14 mouse cellular contexts compared by ENCODE assay signal in the genomic region with DNA sequence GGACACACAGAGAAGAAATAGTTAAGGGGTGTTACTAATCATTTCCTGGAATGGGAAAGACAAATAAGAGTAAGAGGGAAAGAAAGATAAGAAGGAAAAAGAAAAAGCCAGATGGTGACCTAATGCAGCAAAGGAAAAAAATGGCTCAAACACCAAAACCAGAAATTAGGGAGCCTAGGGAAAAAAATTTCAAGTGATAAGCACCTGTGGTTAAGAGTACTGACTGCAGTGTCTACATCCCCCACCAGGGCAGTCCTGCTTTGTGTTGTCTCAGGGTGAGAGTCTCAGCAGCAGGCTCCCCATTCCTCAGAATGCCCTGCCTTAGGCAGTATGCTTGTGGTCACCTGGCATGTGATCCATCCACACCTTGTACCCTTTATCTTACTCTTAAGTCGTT.
DNase-seq lines count a peak whose midpoint lies in the region; ATAC-seq and TF ChIP-seq lines count a peak whose summit lies in the region.
"Had no signal": no experiment of that assay in that cellular context is flagged by ENCODE, and none has a peak within 500 bp of the region (broad histone marks: within the 10 kb centered on the region; RNA-seq: fewer than 3 reads in every experiment).

No protein-coding gene starts in this region.

- ATAC-seq in granulocyte monocyte progenitor cell, adult 5-6 weeks (replicated peaks; ENCODE audit: poor library complexity, severe bottlenecking), result 0 out of 2 replicates have a peak, but pooled peaks have one; percentile 16
- ATAC-seq in stomach, postnatal 0 days (ENCODE audit: low FRiP score, low TSS enrichment), result peak; percentile 92
- ATAC-seq: forebrain, embryonic 13.5 days; hindbrain, embryonic 16.5 days; midbrain, embryonic 15.5 days had no signal

- H3K27me3 ChIP-seq in stomach, postnatal 0 days (ENCODE audit: control insufficient read depth, insufficient read depth, low read length), result no peaks in the 10 kb centered on the region
- H3K27me3 ChIP-seq: embryonic facial prominence, embryonic 15.5 days; forebrain, embryonic 13.5 days; midbrain, embryonic 15.5 days had no signal

- H3K27ac ChIP-seq in layer of hippocampus, adult 2 months, result peak overlapping the region; percentile 6; the same call in 1 of the 2 replicates
- 0 out of 2 replicates have a peak overlapping the region, but pooled peaks have one; percentile 40 for H3K27ac ChIP-seq in stomach, postnatal 0 days (replicated peaks)
- H3K27ac ChIP-seq: embryonic facial prominence, embryonic 15.5 days; forebrain, embryonic 13.5 days; midbrain, embryonic 15.5 days had no signal

- no peak for TF ChIP-seq EP300 in stomach, postnatal 0 days (optimal IDR thresholded peaks at IDR 0.05)

- no peaks in the 10 kb centered on the region for H3K36me3 ChIP-seq in stomach, postnatal 0 days (ENCODE audit: control insufficient read depth, insufficient read depth, low read length)
- H3K36me3 ChIP-seq: embryonic facial prominence, embryonic 15.5 days; midbrain, embryonic 15.5 days had no signal

- TF ChIP-seq CTCF in layer of hippocampus, adult 2 months (conservative IDR thresholded peaks at IDR 0.05), result peak; percentile 47
- no peak; the same call in 1 of the 2 replicates for TF ChIP-seq CTCF in stomach, postnatal 0 days (IDR thresholded peaks at IDR 0.05; ENCODE audit: low read depth)

- DNase-seq in layer of hippocampus, adult 2 months (ENCODE audit: low spot score in 2 of 2), result no peak
- no peak for DNase-seq in layer of hippocampus, postnatal 14 days (ENCODE audit: low spot score in 2 of 2)
- peak; percentile 7 for DNase-seq in thymus, postnatal 0 days (ENCODE audit: low spot score)
- DNase-seq in thymus, postnatal 36 days, result no peak
- peak; percentile 64 for DNase-seq in stomach, postnatal 0 days (ENCODE audit: low spot score)
- DNase-seq in testis, postnatal 10 days (ENCODE audit: low spot score), result no peak
- DNase-seq in kidney, postnatal 4 days, result no peak
- DNase-seq: gastrocnemius, postnatal 10 days; lung, adult 18-20 months had no signal

- H3K9me3 ChIP-seq in stomach, postnatal 0 days (ENCODE audit: control insufficient read depth, low read length), result no peaks in the 10 kb centered on the region
- H3K9me3 ChIP-seq: embryonic facial prominence, embryonic 15.5 days; forebrain, embryonic 13.5 days; midbrain, embryonic 15.5 days had no signal

- no peak overlapping the region for H3K4me2 ChIP-seq in stomach, postnatal 0 days (replicated peaks; ENCODE audit: low read depth)
- H3K4me2 ChIP-seq: embryonic facial prominence, embryonic 15.5 days; forebrain, embryonic 13.5 days; midbrain, embryonic 15.5 days had no signal

- 40% methylated on average over 1 of the region's 1 CpGs for WGBS in stomach, postnatal 0 days

- H3K4me1 ChIP-seq in stomach, postnatal 0 days (replicated peaks; ENCODE audit: control insufficient read depth, insufficient read depth), result 0 out of 2 replicates have a peak, but pooled peaks cover 2% of the 10 kb centered on the region

- H3K9ac ChIP-seq in stomach, postnatal 0 days (ENCODE audit: low read length), result no peak overlapping the region
- H3K9ac ChIP-seq: embryonic facial prominence, embryonic 15.5 days; forebrain, embryonic 13.5 days; midbrain, embryonic 15.5 days had no signal

- no peak overlapping the region for H3K4me3 ChIP-seq in layer of hippocampus, adult 2 months
- H3K4me3 ChIP-seq in stomach, postnatal 0 days (ENCODE audit: low read depth, low read length), result no peak overlapping the region
- H3K4me3 ChIP-seq: embryonic facial prominence, embryonic 15.5 days; forebrain, embryonic 13.5 days; midbrain, embryonic 15.5 days had no signal

Comparison
In these comparisons a context has a peak if more than half of its experiments do, and no peak if none do; other contexts are left out.
1. DNase-seq: peak in thymus, postnatal 0 days (single experiment) and stomach, postnatal 0 days (single experiment); none in layer of hippocampus, adult 2 months (0 of 2), layer of hippocampus, postnatal 14 days (0 of 2), thymus, postnatal 36 days (0 of 2), testis, postnatal 10 days (single experiment) and kidney, postnatal 4 days (0 of 2).